Mouse (Mus musculus) embryonic facial prominence, embryonic 13.5 days (tissue): ENCODE results near the gene B3gnt2. TPM values are rescaled to one million over a fixed set of nuclear protein-coding genes. Genes with fewer than 3 reads are reported as not detected.
"Not testable (repeated sequence)": the region's sequence is repeated elsewhere in the genome, so short reads cannot be mapped to it uniquely, and the experiment has no call there.

Source experiments
- ATAC-seq: fragments of 200-750 bp; cut with Nextera tagmentation; 2 replicates; pipeline ENCODE4 v1.8.0; 2017; ENCODE audit warnings: low read depth; ENCODE audit not compliant: insufficient number of reproducible peaks, insufficient read depth, low FRiP score, low TSS enrichment
- H3K27ac ChIP-seq: fragments of 300-500 bp; sonication (generic); 2 replicates; pipeline ENCODE4 v1.5.1; 2015; ENCODE audit warnings: moderate library complexity, mild to moderate bottlenecking, inconsistent platforms
- H3K27me3 ChIP-seq: fragments of 300-500 bp; sonication (generic); 2 replicates; pipeline ENCODE4 v1.6.1; 2015; ENCODE audit warnings: mild to moderate bottlenecking, inconsistent platforms
- H3K36me3 ChIP-seq: fragments of 300-500 bp; sonication (generic); 2 replicates; pipeline ENCODE4 v1.6.1; 2015; ENCODE audit warnings: mild to moderate bottlenecking, inconsistent platforms
- H3K4me1 ChIP-seq: fragments of 300-500 bp; sonication (generic); 2 replicates; pipeline ENCODE4 v1.6.1; 2015; ENCODE audit warnings: inconsistent platforms
- H3K4me2 ChIP-seq: fragments of 300-500 bp; sonication (generic); 2 replicates; pipeline ENCODE4 v1.6.1; 2015; ENCODE audit warnings: moderate library complexity, mild to moderate bottlenecking, inconsistent platforms
- H3K4me3 ChIP-seq: fragments of 300-500 bp; sonication (generic); 2 replicates; pipeline ENCODE4 v1.5.1; 2015; ENCODE audit warnings: mild to moderate bottlenecking, inconsistent platforms
- H3K9ac ChIP-seq: fragments of 300-500 bp; sonication (generic); 2 replicates; pipeline ENCODE4 v1.6.1; 2015; ENCODE audit warnings: mild to moderate bottlenecking, inconsistent platforms
- H3K9me3 ChIP-seq: fragments of 300-500 bp; sonication (generic); 2 replicates; pipeline ENCODE4 v1.6.1; 2016; ENCODE audit warnings: inconsistent platforms
- WGBS: fragments of 180-500 bp; shearing (Covaris S2); methylation state at CpG from one replicate; pipeline ENCODE4 v1.1.7; 2015; ENCODE audit warnings: mixed read lengths; 5-methylcytosine and 5-hydroxymethylcytosine counted together
- polyA plus RNA-seq: library from polyadenylated mRNA; unstranded; fragments of >200 nt; fragmentation: Nextera tagmentation; extraction: Ambion mirVana; gene quantifications from 2 replicates; pipeline ENCODE4 v1.2.1, GENCODE M21; 2015

B3gnt2 gene
- polyA plus RNA-seq, 1 experiment from 2014 or later: 8.5 TPM

DNA sequence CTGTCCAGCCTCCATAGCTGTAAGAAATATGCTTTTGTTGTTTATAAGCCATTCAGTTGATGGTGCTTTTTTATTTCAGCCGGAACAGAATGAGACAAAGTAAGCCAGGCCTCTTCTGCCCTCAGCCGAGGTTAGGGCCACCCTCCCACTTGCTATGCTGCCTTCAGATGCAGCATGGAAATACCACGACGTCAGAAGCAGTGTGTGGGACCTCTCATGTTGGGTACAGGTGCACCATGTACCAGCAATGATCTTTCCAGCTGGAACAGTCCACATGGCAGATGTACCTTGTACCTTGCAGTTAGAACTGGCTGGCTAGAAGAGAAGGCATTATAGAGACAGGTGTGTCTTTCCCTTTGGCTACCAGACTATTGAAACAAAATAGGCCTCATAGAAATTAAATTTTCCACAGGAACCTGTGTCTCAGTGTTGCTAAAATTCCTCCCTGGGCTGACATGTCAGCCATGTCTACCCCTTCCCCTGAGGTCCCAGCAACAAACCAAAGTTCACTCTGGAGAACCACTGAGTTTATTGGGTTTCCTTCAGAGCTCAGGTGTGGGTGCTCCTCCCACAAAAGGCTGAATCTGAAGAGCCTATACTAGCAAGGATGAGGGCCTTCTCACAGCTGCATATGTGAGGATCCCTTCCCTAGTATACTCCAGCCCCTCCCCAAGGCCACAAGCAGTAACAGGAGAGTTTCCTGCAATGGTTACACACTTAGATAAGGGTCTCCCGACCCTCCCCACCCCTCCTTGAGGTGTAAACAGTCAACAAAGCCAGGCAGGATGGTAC is 121.1 kb downstream of the B3gnt2 start:
- 79% methylated on average over 5 of the region's 5 CpGs for WGBS
- Histone ChIP-seq H3K4me3 (no peak overlapping the region), H3K27me3 (no peaks in the 10 kb centered on the region), H3K4me2 (no peak overlapping the region), H3K27ac (no peak overlapping the region), H3K9ac (no peak overlapping the region), H3K4me1 (0 out of 2 replicates have a peak, but pooled peaks cover 2% of the 10 kb centered on the region), H3K9me3 (no peaks in the 10 kb centered on the region), H3K36me3 (no peaks in the 10 kb centered on the region)
- ATAC-seq: no peak

DNA sequence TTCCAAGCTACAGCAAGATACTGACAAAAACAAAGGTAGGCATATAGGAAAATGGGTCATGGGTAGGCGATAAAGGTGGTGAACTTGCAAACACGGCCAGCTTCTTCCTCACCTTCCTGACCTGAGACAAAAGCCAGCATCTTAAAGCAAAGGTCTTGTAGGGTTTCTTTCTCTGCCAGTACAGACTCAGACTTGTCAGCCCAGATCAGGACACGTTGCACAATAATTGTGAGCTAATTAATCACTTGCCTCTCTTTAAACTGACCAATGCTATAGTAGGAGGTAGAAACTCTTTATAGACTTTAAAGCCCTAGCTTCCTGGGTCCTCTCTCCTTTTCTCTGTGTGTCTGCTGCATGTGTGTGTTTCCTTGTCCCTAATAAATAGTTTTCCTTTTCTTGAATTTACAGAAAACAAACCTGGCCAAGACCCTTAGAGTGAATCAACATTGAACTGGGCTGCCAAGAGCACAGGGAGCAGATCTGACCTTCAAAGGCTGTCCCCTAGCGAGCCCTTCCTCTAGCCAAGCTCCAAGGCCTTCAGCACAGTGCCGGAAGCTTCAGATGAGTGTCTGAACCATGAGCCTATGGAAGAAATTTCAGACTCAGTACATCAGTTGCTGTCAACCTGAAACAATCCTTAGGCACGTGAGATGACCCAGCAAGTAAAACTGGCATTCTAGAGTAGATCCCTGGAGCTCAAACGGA is 124.1 kb downstream of the B3gnt2 start:
- ATAC-seq: no peak
- H3K9me3 ChIP-seq: no peaks in the 10 kb centered on the region
- no peak overlapping the region for H3K4me2 ChIP-seq
- H3K27me3 ChIP-seq: no peaks in the 10 kb centered on the region
- H3K4me1 ChIP-seq: no peaks in the 10 kb centered on the region
- H3K27ac ChIP-seq: no peak overlapping the region
- 86% methylated on average over 7 of the region's 7 CpGs for WGBS
- no peaks in the 10 kb centered on the region for H3K36me3 ChIP-seq
- no peak overlapping the region for H3K4me3 ChIP-seq
- H3K9ac ChIP-seq: no peak overlapping the region

- H3K9me3 ChIP-seq, H3K4me2 ChIP-seq, H3K36me3 ChIP-seq, H3K27ac ChIP-seq, H3K4me1 ChIP-seq, H3K27me3 ChIP-seq, ATAC-seq, H3K9ac ChIP-seq, H3K4me3 ChIP-seq: not testable (repeated sequence)
- WGBS: 79% methylated on average over 5 of the region's 5 CpGs
Measured at GRCm38 (mm10) chr11:22735128-22735527, 125.6 kb downstream of the B3gnt2 start.

DNA sequence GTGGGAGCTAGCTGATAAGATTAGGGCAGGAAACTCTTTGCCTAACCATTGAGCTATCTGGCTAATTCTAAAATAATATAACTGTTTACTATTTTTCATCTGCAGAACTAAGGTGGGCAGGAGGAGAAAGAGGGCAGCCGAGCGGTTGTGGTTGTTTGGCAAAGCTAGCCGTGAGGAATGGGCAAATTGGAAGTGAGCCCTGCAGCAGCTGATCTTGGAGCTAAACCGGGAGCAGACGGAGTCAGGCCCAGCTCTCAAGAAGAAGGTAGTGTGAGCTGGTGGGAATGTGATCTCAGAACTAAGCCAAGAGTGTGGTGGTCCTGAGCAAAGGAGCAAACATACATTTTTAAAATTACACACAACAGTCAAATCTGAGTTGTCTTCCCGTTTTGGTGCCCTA is 126.8 kb downstream of the B3gnt2 start:
- Histone ChIP-seq H3K4me1 (no peaks in the 10 kb centered on the region), H3K27ac (no peak overlapping the region), H3K36me3 (no peaks in the 10 kb centered on the region), H3K4me2 (no peak overlapping the region), H3K27me3 (no peaks in the 10 kb centered on the region), H3K9ac (no peak overlapping the region), H3K9me3 (0 out of 2 replicates have a peak, but pooled peaks cover 4% of the 10 kb centered on the region), H3K4me3 (no peak overlapping the region)
- whole genome bisulfite sequencing: 84% methylated on average over 6 of the region's 6 CpGs
- ATAC-seq: no peak

GRCm38 (mm10) chr11:22732907-22733306 is 127.9 kb downstream of the B3gnt2 start:
- Histone ChIP-seq H3K27ac (no peak overlapping the region), H3K27me3 (no peaks in the 10 kb centered on the region), H3K36me3 (no peaks in the 10 kb centered on the region), H3K9me3 (0 out of 2 replicates have a peak, but pooled peaks cover 4% of the 10 kb centered on the region), H3K9ac (no peak overlapping the region), H3K4me3 (no peak overlapping the region), H3K4me1 (no peaks in the 10 kb centered on the region), H3K4me2 (no peak overlapping the region)
- no peak for ATAC-seq
- 84% methylated on average over 4 of the region's 4 CpGs for WGBS

- Histone ChIP-seq H3K27me3 (no peaks in the 10 kb centered on the region), H3K27ac (no peak overlapping the region), H3K4me1 (0 out of 2 replicates have a peak, but pooled peaks cover 4% of the 10 kb centered on the region), H3K9me3 (no peaks in the 10 kb centered on the region), H3K4me3 (no peak overlapping the region), H3K36me3 (no peaks in the 10 kb centered on the region), H3K9ac (no peak overlapping the region), H3K4me2 (no peak overlapping the region)
- no peak for ATAC-seq
- WGBS: 92% methylated on average over 2 of the region's 2 CpGs
Measured at GRCm38 (mm10) chr11:22723096-22723495, 137.7 kb downstream of the B3gnt2 start.

GRCm38 (mm10) chr11:22720096-22720495 is 140.7 kb downstream of the B3gnt2 start:
- no peak overlapping the region for H3K27ac ChIP-seq
- no peak overlapping the region for H3K9ac ChIP-seq
- no peak for ATAC-seq
- H3K27me3 ChIP-seq: no peaks in the 10 kb centered on the region
- H3K4me1 ChIP-seq: 0 out of 2 replicates have a peak, but pooled peaks cover 4% of the 10 kb centered on the region
- 48% methylated on average over 2 of the region's 2 CpGs for WGBS
- no peaks in the 10 kb centered on the region for H3K36me3 ChIP-seq
- no peak overlapping the region for H3K4me2 ChIP-seq
- H3K9me3 ChIP-seq: no peaks in the 10 kb centered on the region
- no peak overlapping the region for H3K4me3 ChIP-seq

DNA sequence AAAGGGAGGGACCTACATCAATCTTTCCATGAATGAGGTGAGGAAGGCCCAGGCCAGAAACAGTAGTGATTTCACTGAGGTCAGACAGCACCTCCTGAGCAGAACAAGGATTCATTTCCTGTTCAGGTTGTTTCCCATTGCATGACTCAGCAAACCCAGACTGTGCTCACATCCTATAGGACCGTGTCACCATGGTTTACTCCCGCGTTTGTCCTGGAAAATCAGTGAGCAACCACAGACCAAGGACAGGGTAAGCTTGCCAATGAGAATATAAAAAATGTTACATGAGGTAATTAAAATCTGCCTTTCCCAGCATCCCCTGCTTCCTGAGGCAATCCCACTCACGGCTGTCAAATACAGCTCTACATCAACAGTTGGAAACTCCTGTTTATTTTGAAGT is 141.2 kb downstream of the B3gnt2 start:
- Histone ChIP-seq H3K4me2 (no peak overlapping the region), H3K4me3 (no peak overlapping the region), H3K27ac (no peak overlapping the region), H3K9me3 (no peaks in the 10 kb centered on the region), H3K4me1 (0 out of 2 replicates have a peak, but pooled peaks cover 4% of the 10 kb centered on the region), H3K36me3 (no peaks in the 10 kb centered on the region), H3K9ac (no peak overlapping the region), H3K27me3 (no peaks in the 10 kb centered on the region)
- 69% methylated on average over 4 of the region's 4 CpGs for WGBS
- no peak for ATAC-seq

DNA sequence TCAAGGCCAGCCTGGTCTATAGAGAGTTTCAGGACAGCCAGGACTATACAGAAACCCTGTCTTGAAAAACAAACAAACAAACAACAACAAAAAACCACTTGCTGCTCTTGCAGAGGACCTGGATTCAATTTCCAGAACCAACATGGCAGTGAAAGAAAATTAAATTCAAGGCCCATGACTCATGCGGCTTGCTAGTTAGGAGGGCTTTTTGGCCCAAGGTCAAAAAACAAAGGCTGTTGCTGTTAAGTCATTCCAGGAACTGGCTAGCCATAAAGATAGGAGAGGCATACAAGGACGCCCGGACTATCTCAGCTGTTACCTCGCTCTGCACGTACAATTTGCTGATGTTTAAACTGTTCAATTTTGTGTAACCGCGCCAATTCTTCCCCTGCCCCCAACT is 142.7 kb downstream of the B3gnt2 start:
- 0 out of 2 replicates have a peak, but pooled peaks cover 4% of the 10 kb centered on the region for H3K4me1 ChIP-seq
- H3K27me3 ChIP-seq: no peaks in the 10 kb centered on the region
- no peak for ATAC-seq
- no peak overlapping the region for H3K27ac ChIP-seq
- H3K4me2 ChIP-seq: no peak overlapping the region
- H3K9ac ChIP-seq: no peak overlapping the region
- H3K4me3 ChIP-seq: no peak overlapping the region
- no peaks in the 10 kb centered on the region for H3K9me3 ChIP-seq
- H3K36me3 ChIP-seq: no peaks in the 10 kb centered on the region
- WGBS: 89% methylated on average over 7 of the region's 7 CpGs

- WGBS: 75% methylated on average over 3 of the region's 3 CpGs
- H3K9me3 ChIP-seq: no peaks in the 10 kb centered on the region
- no peak overlapping the region for H3K27ac ChIP-seq
- H3K9ac ChIP-seq: no peak overlapping the region
- no peaks in the 10 kb centered on the region for H3K36me3 ChIP-seq
- H3K4me1 ChIP-seq: no peaks in the 10 kb centered on the region
- H3K27me3 ChIP-seq: no peaks in the 10 kb centered on the region
- no peak overlapping the region for H3K4me2 ChIP-seq
- H3K4me3 ChIP-seq: no peak overlapping the region
- ATAC-seq: no peak
Measured at GRCm38 (mm10) chr11:22711327-22711726, 149.4 kb downstream of the B3gnt2 start.

GRCm38 (mm10) chr11:22710596-22710995 is 150.2 kb downstream of the B3gnt2 start:
- Histone ChIP-seq H3K4me3 (no peak overlapping the region), H3K9ac (no peak overlapping the region), H3K27ac (no peak overlapping the region), H3K9me3 (no peaks in the 10 kb centered on the region), H3K4me2 (no peak overlapping the region), H3K27me3 (no peaks in the 10 kb centered on the region), H3K36me3 (no peaks in the 10 kb centered on the region), H3K4me1 (no peaks in the 10 kb centered on the region)
- ATAC-seq: no peak
- WGBS: 95% methylated on average over 2 of the region's 2 CpGs
